Mouse (Mus musculus) MEL (cell line): ENCODE data around the gene Rims1. TPM values are rescaled to one million over a fixed set of nuclear protein-coding genes. Genes with fewer than 3 reads are reported as not detected.

Source experiments
- DNase-seq: peaks from one replicate; pipeline ENCODE4 v3.0.0; 2011; ENCODE audit warnings: low read depth, low spot score
- H3K27ac ChIP-seq: 2 replicates; pipeline ENCODE4 v1.5.1; 2012; ENCODE audit warnings: low read depth, mild to moderate bottlenecking, control low read depth, low read length, moderate library complexity; ENCODE audit not compliant: control insufficient read depth
- H3K27me3 ChIP-seq, 2 experiments: fragments of 150-350 bp in 1 of 2; sonication (generic) in 1 of 2; 2 replicates each; pipeline ENCODE4 v1.6.1; 2012; ENCODE audit warnings: low read length in 2 of 2, mild to moderate bottlenecking in 2 of 2, improper control_type of control experiment in 1 of 2, moderate library complexity in 1 of 2; ENCODE audit not compliant: insufficient read depth in 2 of 2, control insufficient read depth in 1 of 2
- H3K36me3 ChIP-seq, 2 experiments: 2 replicates each; pipeline ENCODE4 v1.6.1; 2012 to 2014; ENCODE audit warnings: low read length in 2 of 2, improper control_type of control experiment in 1 of 2, inconsistent platforms in 1 of 2, mild to moderate bottlenecking in 1 of 2; ENCODE audit not compliant: insufficient read depth in 2 of 2, control insufficient read depth in 1 of 2
- H3K4me1 ChIP-seq, 2 experiments: fragments of 150-350 bp in 1 of 2; sonication (generic) in 1 of 2; 2 replicates each; pipeline ENCODE4 v1.6.1; 2012; ENCODE audit warnings: low read length in 2 of 2, improper control_type of control experiment in 1 of 2, mild to moderate bottlenecking in 1 of 2; ENCODE audit not compliant: insufficient read depth in 2 of 2, control insufficient read depth in 1 of 2
- H3K4me3 ChIP-seq, 2 experiments: fragments of 150-350 bp in 1 of 2; sonication (generic) in 1 of 2; 2 replicates each; pipeline ENCODE4 v1.5.1; 2012; ENCODE audit warnings: low read depth in 2 of 2, low read length in 2 of 2, mild to moderate bottlenecking in 2 of 2, moderate library complexity in 2 of 2, control low read depth in 1 of 2, improper control_type of control experiment in 1 of 2; ENCODE audit not compliant: control insufficient read depth in 1 of 2, insufficient read depth in 1 of 2
- H3K79me2 ChIP-seq: 2 replicates; pipeline ENCODE4 v1.6.1; 2012; ENCODE audit warnings: mild to moderate bottlenecking, low read length, moderate library complexity; ENCODE audit not compliant: control insufficient read depth, poor library complexity, insufficient read depth
- H3K9ac ChIP-seq: 2 replicates; pipeline ENCODE4 v1.6.1; 2012; ENCODE audit warnings: low read depth, mild to moderate bottlenecking, control low read depth, low read length, moderate library complexity; ENCODE audit not compliant: control insufficient read depth, poor library complexity, severe bottlenecking
- H3K9me3 ChIP-seq: fragments of 150-350 bp; sonication (generic); replicated peaks from 2 replicates; pipeline ENCODE4 v1.6.1; 2012; ENCODE audit warnings: mild to moderate bottlenecking, low read length, improper control_type of control experiment, moderate library complexity; ENCODE audit not compliant: insufficient read depth
- BHLHE40 ChIP-seq: IDR thresholded peaks from 2 replicates; pipeline ENCODE4 v1.6.1; 2012; ENCODE audit warnings: low read depth, mild to moderate bottlenecking, inconsistent platforms, low read length, improper control_type of control experiment, borderline replicate concordance
- CTCF ChIP-seq, 3 experiments: IDR thresholded peaks in 2 of 3; conservative IDR thresholded peaks in 1 of 3; 2 replicates each; pipeline ENCODE4 v1.5.1; 2011 to 2012; ENCODE audit warnings: low read length in 3 of 3, low read depth in 2 of 3, mild to moderate bottlenecking in 2 of 3, improper control_type of control experiment in 1 of 3, inconsistent platforms in 1 of 3, mixed read lengths in 1 of 3, moderate library complexity in 1 of 3; ENCODE audit not compliant: control insufficient read depth in 1 of 3, insufficient read depth in 1 of 3, poor library complexity in 1 of 3, severe bottlenecking in 1 of 3
- EP300 ChIP-seq, 2 experiments: IDR thresholded peaks; 2 replicates each; pipeline ENCODE4 v1.6.1; 2011; ENCODE audit warnings: improper control_type of control experiment in 2 of 2, low read length in 2 of 2, low read depth in 1 of 2, mild to moderate bottlenecking in 1 of 2
- ETS1 ChIP-seq: IDR thresholded peaks from 2 replicates; pipeline ENCODE4 v1.6.1; 2012; ENCODE audit warnings: low read depth, mild to moderate bottlenecking, inconsistent platforms, low read length, improper control_type of control experiment, moderate library complexity
- GABPA ChIP-seq: IDR thresholded peaks from 2 replicates; pipeline ENCODE4 v1.6.1; 2012; ENCODE audit warnings: low read depth, mild to moderate bottlenecking, inconsistent platforms, low read length, improper control_type of control experiment, moderate library complexity
- GATA1 ChIP-seq: IDR thresholded peaks from 2 replicates; pipeline ENCODE4 v1.6.1; 2011; ENCODE audit warnings: low read depth, low read length, improper control_type of control experiment
- JUND ChIP-seq: IDR thresholded peaks from 2 replicates; pipeline ENCODE4 v1.6.1; 2011; ENCODE audit warnings: low read depth, mild to moderate bottlenecking, improper control_type of control experiment, low read length
- MAFK ChIP-seq: IDR thresholded peaks from 2 replicates; pipeline ENCODE4 v1.6.1; 2011; ENCODE audit warnings: low read depth, mild to moderate bottlenecking, low read length, improper control_type of control experiment, borderline replicate concordance
- MEF2A ChIP-seq: IDR thresholded peaks from 2 replicates; pipeline ENCODE4 v1.6.1; 2014; ENCODE audit warnings: low read depth, mild to moderate bottlenecking, inconsistent platforms, low read length, improper control_type of control experiment; ENCODE audit not compliant: poor library complexity, insufficient replicate concordance, severe bottlenecking; ENCODE audit errors: extremely low read depth
- MXI1 ChIP-seq: IDR thresholded peaks from 2 replicates; pipeline ENCODE4 v1.6.1; 2011; ENCODE audit warnings: mild to moderate bottlenecking, low read depth, low read length, improper control_type of control experiment
- MYB ChIP-seq: IDR thresholded peaks from 2 replicates; pipeline ENCODE4 v1.6.1; 2011; ENCODE audit warnings: mild to moderate bottlenecking, low read depth, low read length, improper control_type of control experiment
- NRF1 ChIP-seq: IDR thresholded peaks from 2 replicates; pipeline ENCODE4 v1.6.1; 2014; ENCODE audit warnings: low read depth, mild to moderate bottlenecking, inconsistent platforms, low read length, improper control_type of control experiment, moderate library complexity; ENCODE audit not compliant: poor library complexity, insufficient read depth, severe bottlenecking
- RAD21 ChIP-seq: IDR thresholded peaks from 2 replicates; pipeline ENCODE4 v1.6.1; 2011; ENCODE audit warnings: mild to moderate bottlenecking, low read depth, low read length, improper control_type of control experiment
- RCOR1 ChIP-seq: IDR thresholded peaks from 2 replicates; pipeline ENCODE4 v1.6.1; 2012; ENCODE audit warnings: low read depth, mild to moderate bottlenecking, inconsistent platforms, low read length, improper control_type of control experiment
- SIN3A ChIP-seq: IDR thresholded peaks from 2 replicates; pipeline ENCODE4 v1.6.1; 2012; ENCODE audit warnings: low read length, improper control_type of control experiment, inconsistent platforms
- TAL1 ChIP-seq: IDR thresholded peaks from 2 replicates; pipeline ENCODE4 v1.6.1; 2012; ENCODE audit warnings: mild to moderate bottlenecking, inconsistent platforms, low read length, moderate library complexity, mixed read lengths
- TCF12 ChIP-seq: IDR thresholded peaks from 2 replicates; pipeline ENCODE4 v1.6.1; 2014; ENCODE audit warnings: low read depth, mild to moderate bottlenecking, inconsistent platforms, low read length, improper control_type of control experiment, moderate library complexity
- UBTF ChIP-seq: IDR thresholded peaks from 2 replicates; pipeline ENCODE4 v1.6.1; 2012; ENCODE audit warnings: low read depth, mild to moderate bottlenecking, inconsistent platforms, low read length, improper control_type of control experiment, moderate library complexity, borderline replicate concordance; ENCODE audit not compliant: insufficient read depth
- ZC3H11A ChIP-seq: IDR thresholded peaks from 2 replicates; pipeline ENCODE4 v1.6.1; 2012; ENCODE audit warnings: low read depth, mild to moderate bottlenecking, inconsistent platforms, low read length, improper control_type of control experiment
- ZKSCAN1 ChIP-seq: IDR thresholded peaks from 2 replicates; pipeline ENCODE4 v1.6.1; 2012; ENCODE audit warnings: low read depth, mild to moderate bottlenecking, inconsistent platforms, low read length, improper control_type of control experiment, moderate library complexity
- polyA plus RNA-seq, 2 experiments: library from polyadenylated mRNA; stranded (reverse) in 1 of 2; unstranded in 1 of 2; fragments of >175 nt in 1 of 2; fragments of >200 nt in 1 of 2; gene quantifications; 2 replicates each; pipeline versions ENCODE4 v1.2.1 to v1.2.4; 2012; ENCODE audit warnings: low replicate concordance in 2 of 2, low read depth in 1 of 2; ENCODE audit not compliant: insufficient read length in 2 of 2, insufficient read depth in 1 of 2, missing spikeins in 1 of 2
- total RNA-seq: library from RNA; depleted of rRNA; stranded (reverse); fragments of 300-350 nt; gene quantifications from 2 replicates; pipeline ENCODE4 v1.2.3, GENCODE M21; 2012

The Rims1 gene
- total and polyA plus RNA-seq, 3 experiments = 0.31 TPM; not detected in 2

- Histone ChIP-seq H3K4me3 (no peak overlapping the region), H3K36me3 (no peaks in the 10 kb centered on the region), H3K4me1 (no peaks in the 10 kb centered on the region), H3K27me3 (no peaks in the 10 kb centered on the region), H3K9ac (no peak overlapping the region), H3K27ac (no peak overlapping the region), H3K79me2 (no peaks in the 10 kb centered on the region), H3K9me3 (no peaks in the 10 kb centered on the region)
- DNase-seq = no peak
- TF ChIP-seq MAFK = no peak
- no peak for TF ChIP-seq GABPA
- TF ChIP-seq MYB = no peak
- TF ChIP-seq ETS1 = no peak
- TF ChIP-seq MEF2A = no peak
These were observed 233.1 kb downstream of the Rims1 start for GRCm38 (mm10) chr1:22572720-22573119.

DNA sequence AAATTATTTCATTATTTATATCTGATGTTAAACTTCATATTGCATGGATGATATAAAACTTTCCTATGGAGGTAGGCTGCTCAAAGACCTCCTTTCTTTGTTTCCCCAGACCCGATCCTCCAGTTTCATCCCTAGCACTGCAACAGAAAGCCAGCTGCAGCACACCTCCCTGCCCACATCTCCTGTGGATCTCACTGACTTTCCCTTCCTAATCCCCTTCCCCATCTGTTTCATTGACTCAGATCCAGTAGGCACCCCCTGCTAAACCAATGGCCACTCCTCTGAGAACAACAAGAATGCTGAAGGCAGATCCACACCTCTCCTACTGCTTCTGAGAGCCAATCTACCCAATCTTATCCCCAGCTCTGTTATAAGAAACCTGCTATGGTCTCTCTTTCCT is 259.5 kb downstream of the Rims1 start:
- H3K27ac ChIP-seq = no peak overlapping the region
- H3K36me3 ChIP-seq = no peaks in the 10 kb centered on the region
- H3K4me3 ChIP-seq = no peak overlapping the region
- DNase-seq = no peak
- no peak for TF ChIP-seq BHLHE40
- no peak for TF ChIP-seq TAL1
- TF ChIP-seq, all 39 proteins: peak for 0
- Histone ChIP-seq H3K9ac (no peak overlapping the region), H3K27me3 (no peaks in the 10 kb centered on the region), H3K79me2 (no peaks in the 10 kb centered on the region), H3K9me3 (no peaks in the 10 kb centered on the region), H3K4me1 (no peaks in the 10 kb centered on the region)

DNA sequence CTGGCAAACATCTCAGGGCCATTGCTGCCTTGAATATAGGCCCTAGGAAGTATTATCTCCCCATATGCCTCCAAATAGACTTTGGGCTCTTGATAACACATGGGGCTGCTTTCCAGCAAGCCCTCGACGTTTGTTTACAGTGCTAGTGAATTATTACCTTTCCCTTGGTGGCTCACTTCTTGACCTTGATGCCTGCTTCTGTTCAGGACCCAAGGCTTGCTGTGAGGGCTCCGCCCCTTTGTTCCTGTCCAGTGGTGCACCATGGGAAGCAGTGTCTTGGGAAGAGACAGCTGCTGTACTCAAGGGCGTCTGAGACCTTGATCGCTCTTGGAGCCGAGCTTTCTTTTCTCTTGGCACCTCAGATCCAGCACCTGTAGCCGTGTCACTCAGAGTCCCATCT is 267.7 kb downstream of the Rims1 start:
- Histone ChIP-seq H3K9me3 (no peaks in the 10 kb centered on the region), H3K79me2 (no peaks in the 10 kb centered on the region), H3K9ac (no peak overlapping the region), H3K4me1 (no peaks in the 10 kb centered on the region), H3K27ac (no peak overlapping the region), H3K27me3 (no peaks in the 10 kb centered on the region), H3K36me3 (no peaks in the 10 kb centered on the region), H3K4me3 (no peak overlapping the region)
- no peak for DNase-seq
- TF ChIP-seq ZKSCAN1 (no peak), RAD21 (no peak), RCOR1 (no peak), MYB (no peak), SIN3A (no peak), GATA1 (no peak), MEF2A (no peak), GABPA (no peak), MXI1 (no peak), MAFK (no peak), CTCF (IDR thresholded peaks at IDR 0.05 in 2 of 3, conservative IDR thresholded peaks at IDR 0.05 in 1 of 3; ENCODE audit: control insufficient read depth in 1 of 3, insufficient read depth in 1 of 3, low read depth in 2 of 3, low read length in 3 of 3, poor library complexity in 1 of 3, severe bottlenecking in 1 of 3) (no peak), TCF12 (no peak), UBTF (no peak), EP300 (IDR thresholded peaks at IDR 0.05; ENCODE audit: low read depth in 1 of 2, low read length in 2 of 2) (no peak), JUND (no peak), ZC3H11A (no peak), BHLHE40 (no peak), NRF1 (no peak), ETS1 (no peak)
